Mouse (Mus musculus) heart, embryonic 14.5 days (tissue): ENCODE measurements around the gene Tent5b. TPM values are rescaled to one million over a fixed set of nuclear protein-coding genes. Genes with fewer than 3 reads are reported as not detected.

Experiments
- ATAC-seq: fragments of 200-750 bp; cut with Nextera tagmentation; 2 replicates; pipeline ENCODE4 v1.8.0; 2017; ENCODE audit warnings: low read depth, moderate TSS enrichment; ENCODE audit not compliant: insufficient number of reproducible peaks, insufficient read depth, low FRiP score
- H3K27ac ChIP-seq, 2 experiments: fragments of 200-500 bp in 1 of 2; fragments of 300-500 bp in 1 of 2; sonication (generic) in 1 of 2; replicated peaks in 1 of 2; 2 replicates each; pipeline ENCODE4 v1.5.1; 2012 to 2014; ENCODE audit warnings: low read depth in 2 of 2, low read length in 2 of 2, control low read depth in 1 of 2, mild to moderate bottlenecking in 1 of 2, mixed read lengths in 1 of 2; ENCODE audit not compliant: control insufficient read depth in 1 of 2, insufficient read depth in 1 of 2
- H3K27me3 ChIP-seq: fragments of 300-500 bp; sonication (generic); 2 replicates; pipeline ENCODE4 v1.6.1; 2014; ENCODE audit warnings: mild to moderate bottlenecking, low read length, control low read depth; ENCODE audit not compliant: control insufficient read depth, insufficient read depth
- H3K36me3 ChIP-seq: fragments of 300-500 bp; sonication (generic); 2 replicates; pipeline ENCODE4 v1.6.1; 2014; ENCODE audit warnings: mild to moderate bottlenecking, control low read depth, low read length, mixed read lengths; ENCODE audit not compliant: control insufficient read depth, insufficient read depth
- H3K4me1 ChIP-seq, 2 experiments: fragments of 200-500 bp in 1 of 2; fragments of 300-500 bp in 1 of 2; sonication (generic) in 1 of 2; 2 replicates each; pipeline ENCODE4 v1.6.1; 2012 to 2014; ENCODE audit warnings: low read length in 2 of 2, control low read depth in 1 of 2, mixed read lengths in 1 of 2; ENCODE audit not compliant: control insufficient read depth in 2 of 2, insufficient read depth in 2 of 2
- H3K4me2 ChIP-seq: fragments of 300-500 bp; sonication (generic); 2 replicates; pipeline ENCODE4 v1.6.1; 2014; ENCODE audit warnings: mild to moderate bottlenecking, low read length
- H3K4me3 ChIP-seq, 2 experiments: fragments of 200-500 bp in 1 of 2; fragments of 300-500 bp in 1 of 2; sonication (generic) in 1 of 2; 2 replicates each; pipeline ENCODE4 v1.5.1; 2012 to 2014; ENCODE audit warnings: low read length in 2 of 2, mild to moderate bottlenecking in 2 of 2, control low read depth in 1 of 2, low read depth in 1 of 2, moderate library complexity in 1 of 2; ENCODE audit not compliant: control insufficient read depth in 1 of 2, insufficient read depth in 1 of 2
- H3K9ac ChIP-seq: fragments of 300-500 bp; sonication (generic); 2 replicates; pipeline ENCODE4 v1.6.1; 2014; ENCODE audit warnings: mild to moderate bottlenecking, low read length
- H3K9me3 ChIP-seq: fragments of 300-500 bp; sonication (generic); 2 replicates; pipeline ENCODE4 v1.6.1; 2016; ENCODE audit warnings: low read length, control low read depth; ENCODE audit not compliant: control insufficient read depth
- WGBS: fragments of 180-500 bp; shearing (Covaris S2); extraction: QIAGEN DNeasy Blood & Tissue Kit; methylation state at CpG from one replicate; pipeline ENCODE4 v1.1.7; 2014; 5-methylcytosine and 5-hydroxymethylcytosine counted together
- polyA plus RNA-seq: library from polyadenylated mRNA; unstranded; fragments of >200 nt; fragmentation: Nextera tagmentation; extraction: Ambion mirVana; gene quantifications from 2 replicates; pipeline ENCODE4 v1.2.1, GENCODE M21; 2014

Gene Tent5b
- polyA plus RNA-seq, 1 experiment from 2014 or later, result 0.61 TPM

DNA sequence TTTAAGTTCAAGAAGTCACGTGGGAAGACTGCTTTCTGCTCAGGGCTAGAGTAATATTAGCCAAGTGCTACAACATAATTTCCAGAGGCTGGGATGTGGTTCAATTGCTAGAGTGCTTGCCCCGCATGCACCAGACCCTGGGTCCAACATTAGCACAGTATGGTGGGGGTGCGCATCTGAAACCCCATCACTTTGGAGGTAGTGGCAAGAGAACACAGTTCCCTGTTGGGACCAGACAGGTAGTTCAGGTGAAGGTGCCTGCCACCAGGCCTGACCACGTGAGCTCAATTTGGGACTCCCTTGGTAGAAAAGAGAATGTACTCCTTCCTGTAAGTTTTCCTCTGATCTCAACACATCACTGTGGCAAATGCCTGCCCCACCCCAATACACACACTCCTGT, 14.9 kb downstream of the Tent5b start:
- no peaks in the 10 kb centered on the region for H3K9me3 ChIP-seq
- H3K27me3 ChIP-seq, result peaks cover 54% of the 10 kb centered on the region
- H3K36me3 ChIP-seq, result no peaks in the 10 kb centered on the region
- H3K9ac ChIP-seq, result no peak overlapping the region
- peaks cover 19 to 28% of the 10 kb centered on the region in 2 experiments for H3K4me1 ChIP-seq
- H3K4me3 ChIP-seq, result no peak overlapping the region
- no peak overlapping the region for H3K4me2 ChIP-seq
- WGBS, result 68% methylated on average over 4 of the region's 4 CpGs
- H3K27ac ChIP-seq, result no peak overlapping the region
- no peak for ATAC-seq

DNA sequence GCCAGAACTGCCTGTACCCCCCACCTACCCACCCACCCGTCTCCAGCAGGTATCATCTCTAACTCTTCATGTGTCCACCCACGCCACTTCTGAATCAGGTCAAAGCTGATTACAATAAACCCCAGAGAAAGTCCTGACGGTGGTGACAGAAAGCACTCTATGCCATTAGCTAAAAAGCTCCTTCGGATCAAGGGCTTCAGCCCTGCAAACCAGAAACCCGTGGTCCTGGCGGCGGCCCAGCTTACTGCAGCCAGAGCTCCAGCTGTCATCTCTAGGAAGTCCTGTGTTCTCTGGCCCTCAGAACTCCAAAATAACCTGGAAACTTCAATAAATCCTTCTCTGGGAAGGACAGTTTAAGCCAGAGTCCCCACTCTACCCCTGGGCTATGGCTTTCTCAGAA, 15.8 kb downstream of the Tent5b start:
- no peaks in the 10 kb centered on the region for H3K36me3 ChIP-seq
- no peak overlapping the region for H3K4me2 ChIP-seq

DNA sequence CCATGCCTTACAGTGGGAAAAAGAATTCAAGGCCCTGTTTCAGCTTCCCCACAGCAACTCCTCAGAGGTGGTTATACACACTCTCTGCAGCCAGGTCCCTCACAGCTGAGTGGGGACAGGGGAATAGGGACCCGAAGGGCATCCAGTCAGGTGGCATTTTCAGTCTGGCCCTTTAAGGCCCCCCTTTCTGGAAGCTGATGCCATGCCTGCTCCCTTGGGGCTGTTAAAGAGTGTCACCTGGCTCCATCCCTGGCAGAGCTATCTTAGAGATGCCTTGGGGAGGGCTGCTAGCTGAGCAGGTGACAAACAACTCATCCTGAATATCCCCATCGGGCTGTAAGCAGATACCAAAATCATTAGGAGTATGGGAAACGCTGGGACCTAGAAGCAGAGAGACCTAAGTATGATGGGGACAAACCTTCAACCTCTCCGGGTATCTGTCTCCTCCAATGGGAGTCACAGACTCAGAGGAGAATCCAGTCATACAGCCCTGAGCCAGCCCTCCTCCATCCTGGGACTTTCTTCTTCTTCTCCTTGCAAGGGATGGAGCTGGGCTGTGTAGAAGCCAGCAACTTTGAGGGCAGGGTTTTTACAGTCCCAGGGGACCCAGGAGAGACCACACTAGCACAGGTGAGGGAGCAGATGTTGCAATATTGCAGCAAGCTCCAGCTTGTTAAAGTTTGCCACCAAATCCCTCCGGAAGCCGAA, 17.0 kb downstream of the Tent5b start:
- Histone ChIP-seq H3K9me3 (no peaks in the 10 kb centered on the region), H3K27ac (no peak overlapping the region), H3K4me2 (peak overlapping the region; percentile 99; the same call in 1 of the 2 replicates), H3K9ac (no peak overlapping the region), H3K4me3 (no peak overlapping the region), H3K27me3 (peaks cover 74% of the 10 kb centered on the region), H3K36me3 (no peaks in the 10 kb centered on the region), H3K4me1 (peaks cover 10 to 20% of the 10 kb centered on the region in 2 experiments)
- 39% methylated on average over 6 of the region's 6 CpGs for WGBS
- no peak for ATAC-seq

More for the DNA sequence above, 15.8 kb downstream of the Tent5b start:
- H3K27me3 ChIP-seq, result peaks cover 62% of the 10 kb centered on the region
- whole genome bisulfite sequencing, result 23% methylated on average over 7 of the region's 7 CpGs
- H3K9ac ChIP-seq, result no peak overlapping the region
- H3K4me1 ChIP-seq, result peaks cover 18 to 28% of the 10 kb centered on the region in 2 experiments
- ATAC-seq, result no peak
- no peaks in the 10 kb centered on the region for H3K9me3 ChIP-seq
- no peak overlapping the region for H3K4me3 ChIP-seq
- H3K27ac ChIP-seq, result no peak overlapping the region

DNA sequence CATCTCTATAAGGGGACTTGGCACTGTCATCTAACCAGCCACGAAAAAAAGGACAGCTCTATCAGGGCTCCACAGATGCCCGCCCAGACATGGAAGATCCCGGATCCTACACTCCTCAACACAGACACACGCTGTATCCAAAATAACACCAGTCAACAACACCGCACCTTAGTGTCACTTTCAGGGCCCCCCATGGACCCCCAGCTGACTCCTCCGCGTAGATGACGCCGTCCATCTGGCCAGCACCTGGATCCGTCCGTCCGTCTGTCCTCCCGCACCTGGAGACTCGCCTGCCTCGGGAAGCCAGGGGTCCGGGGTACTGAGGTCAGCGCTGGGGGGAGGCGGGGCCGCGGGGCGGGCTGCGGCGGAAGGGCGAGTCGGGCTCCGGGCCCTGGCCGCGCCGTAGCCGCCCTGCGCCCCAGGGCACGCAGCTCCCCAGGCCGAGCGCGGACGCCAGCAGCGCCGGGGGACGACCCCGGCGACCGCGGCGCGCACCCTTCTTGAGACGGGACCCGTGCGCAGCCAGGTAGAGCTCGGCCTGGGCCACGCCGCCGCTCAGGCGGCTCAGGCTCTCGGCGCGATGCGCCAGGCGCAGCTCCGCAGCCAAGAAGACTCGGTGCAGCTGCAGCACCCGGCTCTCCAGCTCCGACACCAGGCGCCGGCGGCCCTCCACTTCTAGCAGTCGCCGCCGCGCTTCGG, 17.7 kb downstream of the Tent5b start:
- Histone ChIP-seq H3K36me3 (no peaks in the 10 kb centered on the region), H3K4me1 (peaks cover 7 to 16% of the 10 kb centered on the region in 2 experiments; a peak in 2 of 4 replicates), H3K9me3 (no peaks in the 10 kb centered on the region), H3K27ac (no peak overlapping the region), H3K9ac (peak overlapping the region; percentile 54), H3K4me3 (peak overlapping the region; percentile 63 to 65), H3K4me2 (peak overlapping the region; percentile 99), H3K27me3 (peaks cover 78% of the 10 kb centered on the region)
- WGBS, result under 1% methylated on average over 50 of the region's 70 CpGs
- ATAC-seq, result no peak

DNA sequence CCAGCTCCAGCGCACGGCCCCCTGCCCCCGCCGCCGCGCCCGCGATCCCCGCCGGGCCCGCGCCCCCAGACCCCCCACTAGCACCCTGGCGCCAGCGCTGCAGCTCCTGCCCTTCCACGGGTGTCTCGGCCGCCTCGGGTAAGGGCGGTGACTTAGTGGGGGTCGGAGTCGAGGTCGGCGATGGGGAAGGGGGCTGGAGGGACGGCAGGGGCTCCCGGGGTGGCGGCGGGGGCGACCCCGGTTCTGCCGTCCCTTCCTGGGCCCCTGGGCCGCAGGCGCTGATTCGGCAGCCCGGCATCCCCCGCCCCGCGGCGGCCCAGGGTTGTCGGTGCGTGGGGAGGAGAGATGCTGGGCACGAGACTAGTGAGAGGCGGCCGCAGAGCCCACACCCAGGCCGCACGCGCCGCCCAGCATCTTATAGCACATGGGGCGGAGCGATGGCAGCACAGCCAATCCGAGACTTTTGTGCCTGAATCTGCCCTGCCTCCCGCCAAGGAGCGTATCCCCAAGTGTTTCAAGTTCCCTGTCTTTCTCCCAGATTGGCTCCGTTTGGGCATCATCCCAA, 18.3 kb downstream of the Tent5b start, which contains the start of gene Trnp1:
Trnp1 (minus strand) TSS at position 391 of the 565 bp plus-strand sequence.
- Histone ChIP-seq H3K9me3 (no peaks in the 10 kb centered on the region), H3K27ac (no peak within 1 kb of the TSS), H3K4me2 (peak within 1 kb of the TSS; percentile 99), H3K4me3 (peak within 1 kb of the TSS; percentile 63 to 65), H3K27me3 (peaks cover 78% of the 10 kb centered on the region), H3K9ac (peak within 1 kb of the TSS; percentile 54), H3K4me1 (peaks cover 7 to 16% of the 10 kb centered on the region in 2 experiments; a peak in 2 of 4 replicates), H3K36me3 (no peaks in the 10 kb centered on the region)
- peak; percentile 62; the same call in 1 of the 2 replicates for ATAC-seq
- under 1% methylated on average over 42 of the region's 53 CpGs for WGBS

DNA sequence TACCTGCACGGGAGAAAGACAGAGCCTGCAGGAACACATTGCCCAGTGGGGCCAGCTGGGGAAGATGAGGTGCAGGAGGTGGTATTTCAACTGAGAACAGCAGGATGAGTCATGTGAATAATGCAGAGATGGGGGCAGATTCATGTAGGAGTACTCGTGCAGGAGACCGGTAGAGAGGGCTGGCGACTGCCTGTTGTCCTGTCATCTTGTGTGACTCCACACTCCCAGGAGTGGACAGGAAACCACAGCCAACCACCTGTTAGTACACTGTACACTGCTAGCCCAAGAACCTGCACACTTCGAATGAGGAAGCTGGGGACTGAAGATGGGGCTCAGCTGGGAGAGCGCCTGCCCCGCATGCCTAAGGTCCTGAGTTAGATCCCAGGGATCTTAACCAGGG, 21.6 kb downstream of the Tent5b start:
- WGBS, result 38% methylated on average over 7 of the region's 7 CpGs
- no peak for ATAC-seq
- no peak overlapping the region for H3K9ac ChIP-seq
- no peak overlapping the region for H3K4me3 ChIP-seq
- no peak overlapping the region for H3K27ac ChIP-seq
- no peaks in the 10 kb centered on the region for H3K9me3 ChIP-seq
- peaks cover 80% of the 10 kb centered on the region for H3K27me3 ChIP-seq
- H3K4me1 ChIP-seq, result peaks cover 7 to 11% of the 10 kb centered on the region in 2 experiments; a peak in 2 of 4 replicates
- H3K4me2 ChIP-seq, result no peak overlapping the region
- H3K36me3 ChIP-seq, result no peaks in the 10 kb centered on the region

DNA sequence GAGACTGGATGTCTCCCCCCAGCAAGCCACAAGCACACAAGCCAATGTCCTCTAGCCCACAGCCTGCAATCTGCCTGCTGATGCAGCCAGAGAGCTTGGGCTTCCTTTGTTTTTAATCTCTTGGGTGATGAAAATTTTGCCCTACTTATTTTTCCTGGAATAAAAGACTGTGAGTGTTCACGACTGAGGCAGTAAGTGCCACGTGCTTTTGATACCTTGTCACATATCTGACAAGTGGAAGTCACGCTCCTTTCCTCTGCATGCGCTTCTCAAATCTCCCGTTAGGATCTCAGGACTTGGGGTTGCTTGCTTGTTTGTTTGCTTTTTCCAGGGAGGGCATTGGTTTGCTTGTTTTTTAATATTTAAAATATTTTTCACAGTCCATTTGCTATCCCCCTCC, 24.4 kb downstream of the Tent5b start:
- no peak overlapping the region for H3K4me3 ChIP-seq
- H3K36me3 ChIP-seq, result no peaks in the 10 kb centered on the region
- no peak overlapping the region for H3K4me2 ChIP-seq
- WGBS, result 45% methylated on average over 5 of the region's 5 CpGs
- H3K4me1 ChIP-seq, result no peaks in the 10 kb centered on the region
- ATAC-seq, result no peak
- H3K27me3 ChIP-seq, result peaks cover 66% of the 10 kb centered on the region
- H3K9me3 ChIP-seq, result no peaks in the 10 kb centered on the region
- H3K27ac ChIP-seq, result no peak overlapping the region
- no peak overlapping the region for H3K9ac ChIP-seq
